Mouse (Mus musculus) erythroblast, adult 5-6 weeks (primary cell): ENCODE data around the gene Diexf. TPM values are rescaled to one million over a fixed set of nuclear protein-coding genes. Genes with fewer than 3 reads are reported as not detected.

Experiments
- ATAC-seq: replicated peaks from 2 replicates; pipeline ENCODE4 v1.8.0; 2016; ENCODE audit warnings: moderate number of reproducible peaks, mild to moderate bottlenecking, moderate TSS enrichment, inconsistent platforms; ENCODE audit not compliant: poor library complexity, low FRiP score, severe bottlenecking
- total RNA-seq, 2 experiments: library from RNA; stranded (forward) in 1 of 2; stranded (reverse) in 1 of 2; fragments of 150-400 nt in 1 of 2; fragments of 200-764, 138-1000 nt in 1 of 2; gene quantifications; 2 replicates each; pipeline versions ENCODE4 v1.2.3 to v1.2.4; 2015 to 2017; ENCODE audit warnings: low replicate concordance in 2 of 2

Gene Diexf
- total RNA-seq (2015; ENCODE audit: low replicate concordance) (1.9 and 12.7 TPM in 2 replicates), total RNA-seq (2017; ENCODE audit: low replicate concordance) (2.7 and 2.8 TPM in 2 replicates)

DNA sequence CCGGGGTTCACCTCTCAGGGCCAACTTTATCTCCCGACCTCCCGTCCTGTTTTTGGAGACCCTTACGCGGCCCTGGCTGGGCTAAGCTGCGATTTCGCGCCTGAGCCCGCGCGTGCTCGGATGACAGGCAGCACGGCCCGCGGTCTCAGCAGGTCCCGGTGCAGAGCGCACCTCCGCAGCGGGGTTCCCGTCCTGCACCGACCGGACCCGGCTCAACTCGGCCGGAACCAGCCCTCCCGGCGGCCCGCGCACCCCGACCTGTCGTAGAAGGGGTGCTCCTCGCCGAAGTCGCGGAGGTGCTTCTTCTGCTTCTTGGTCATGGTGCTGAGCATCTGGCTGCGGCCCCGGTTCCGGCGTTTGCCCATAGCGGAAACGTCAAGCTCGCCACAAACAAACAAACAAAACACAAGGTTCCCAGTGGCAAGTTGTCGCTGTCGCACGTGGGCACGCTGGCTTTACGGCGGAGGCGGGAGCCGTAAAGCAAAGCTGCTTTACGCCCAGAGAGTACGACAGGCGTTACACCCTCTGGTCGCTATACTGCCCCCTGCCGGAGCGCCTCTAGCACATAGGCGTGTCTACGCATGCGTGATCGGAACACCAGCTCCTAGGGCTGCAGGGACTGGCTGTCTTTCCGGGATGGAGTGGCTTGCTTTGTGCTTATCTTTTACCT is at the start of gene Diexf:
TSS of gene Diexf (minus strand) at position 487 of the 670 bp plus-strand sequence.
- peak; percentile 91 for ATAC-seq

- no peak for ATAC-seq
Measured at GRCm38 (mm10) chr1:193174143-193174733, 44.2 kb upstream of the Diexf start.

DNA sequence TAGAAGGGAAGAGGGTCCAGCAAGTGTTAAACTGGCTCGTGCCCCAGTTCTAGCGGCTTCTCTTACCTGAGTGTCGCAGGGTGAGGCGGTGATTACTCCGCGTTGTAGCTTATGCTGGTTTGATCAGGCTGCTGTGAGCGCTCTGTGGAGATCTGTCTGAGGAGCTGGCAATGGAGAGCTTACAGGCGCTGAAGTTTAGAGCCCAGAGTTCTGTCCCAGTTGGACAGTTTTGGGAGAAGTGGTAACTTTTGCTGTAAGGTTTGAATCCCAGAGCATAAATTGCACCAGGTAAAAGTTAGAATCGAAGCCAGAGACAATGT is 43.7 kb upstream of the Diexf start:
- ATAC-seq, result no peak; the same call in 1 of the 2 replicates

GRCm38 (mm10) chr1:193172991-193173809 is 43.1 kb upstream of the Diexf start:
- ATAC-seq, result peak; percentile 97

DNA sequence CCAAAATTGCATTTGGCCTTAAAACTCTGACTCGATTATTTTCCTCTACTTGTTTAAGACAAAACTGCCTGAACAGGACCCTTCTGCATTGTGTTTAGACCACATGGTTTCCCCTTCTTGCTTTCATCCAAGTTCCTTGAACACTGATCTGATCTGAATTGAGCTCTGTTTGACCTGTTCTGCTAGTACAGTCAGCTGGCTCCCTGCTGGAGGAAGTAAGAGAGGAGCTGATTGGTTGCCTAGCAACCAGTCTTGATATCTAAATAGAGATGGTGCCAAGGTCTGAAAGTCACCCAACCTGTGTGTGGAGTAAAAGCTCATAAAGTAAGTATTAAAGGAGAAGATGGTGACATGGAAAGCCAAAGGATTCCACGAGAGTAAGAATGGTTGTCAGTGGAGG is 39.8 kb upstream of the Diexf start:
- ATAC-seq, result no peak

DNA sequence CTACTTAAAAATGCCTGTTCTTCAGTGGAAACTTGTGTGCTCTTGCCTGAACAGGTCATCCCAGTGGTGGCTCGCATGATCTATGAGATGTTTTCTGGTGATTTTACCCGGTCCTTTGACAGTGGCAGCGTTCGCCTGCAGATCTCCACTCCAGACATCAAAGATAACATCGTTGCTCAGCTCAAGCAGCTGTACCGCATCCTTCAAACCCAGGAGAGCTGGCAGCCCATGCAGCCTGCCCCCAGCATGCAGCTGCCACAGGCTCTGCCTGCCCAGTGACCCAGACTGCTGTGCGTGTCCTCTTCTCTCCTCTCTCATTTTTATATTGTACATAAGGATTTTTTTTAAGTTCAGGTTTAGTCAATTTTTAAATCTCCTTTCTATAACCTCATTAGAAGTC is 39.2 kb upstream of the Diexf start:
- ATAC-seq, result no peak

- no peak for ATAC-seq
Measured at GRCm38 (mm10) chr1:193167746-193168145, 37.7 kb upstream of the Diexf start, which contains the start of gene A130010J15Rik. TSS of gene A130010J15Rik (plus strand) at chr1:193168046.

DNA sequence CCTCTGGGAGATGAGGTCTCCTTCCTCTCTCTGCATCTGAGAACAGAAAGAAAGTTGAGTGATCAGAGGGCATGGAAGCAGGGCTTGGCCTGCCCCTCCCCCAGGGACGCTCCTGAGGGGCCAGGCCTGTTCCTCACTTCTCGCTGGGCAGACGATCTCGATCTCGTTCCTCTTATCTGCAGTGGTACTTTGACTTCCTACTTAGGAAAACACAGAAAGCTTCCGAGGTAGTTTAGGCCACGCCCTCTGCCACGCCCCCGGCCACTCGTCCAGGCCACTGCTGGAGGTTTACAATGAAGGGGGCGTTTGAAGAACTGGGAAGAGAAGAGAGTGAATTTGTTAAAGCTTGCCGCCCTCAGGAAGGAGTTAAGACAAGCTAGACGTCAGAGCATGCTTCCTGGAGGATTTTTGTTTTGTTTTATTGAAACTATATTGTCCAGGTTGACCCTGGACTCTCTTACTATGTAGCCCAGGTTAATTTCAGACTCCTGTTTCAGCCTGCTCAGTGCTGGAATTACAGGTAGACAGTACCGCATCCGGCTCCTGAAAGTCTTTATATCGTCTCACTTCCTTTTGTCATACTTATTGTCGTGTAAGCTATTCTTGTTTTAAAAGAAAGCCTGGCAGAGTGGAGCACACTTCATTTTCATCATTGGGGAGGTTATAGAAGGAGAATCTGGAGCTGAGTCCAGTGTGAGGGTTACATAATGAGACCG is 30.4 kb upstream of the Diexf start:
- ATAC-seq, result peak; percentile 36; the same call in 1 of the 2 replicates

- ATAC-seq, result no peak
Measured at GRCm38 (mm10) chr1:193159613-193160012, 29.5 kb upstream of the Diexf start.

DNA sequence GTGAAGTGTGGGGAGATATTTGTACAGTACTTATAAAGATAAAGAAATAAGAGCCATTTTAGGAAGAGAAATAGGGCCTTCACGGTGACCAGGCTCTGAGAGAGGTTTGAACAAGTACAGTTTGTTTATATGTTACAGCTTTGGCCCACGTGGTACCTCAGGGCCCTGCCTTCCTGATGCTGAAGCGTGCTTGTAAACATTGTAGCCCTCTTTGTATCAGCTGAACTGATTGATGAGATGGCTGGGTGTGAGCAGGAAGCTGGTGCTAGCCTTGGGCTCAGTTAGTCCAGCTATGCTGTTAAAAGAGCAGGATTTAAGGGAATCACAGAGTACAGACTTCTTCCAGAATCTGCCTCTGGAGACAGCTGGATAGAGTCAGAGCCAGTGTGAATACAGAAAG is 29.1 kb upstream of the Diexf start:
- no peak for ATAC-seq

DNA sequence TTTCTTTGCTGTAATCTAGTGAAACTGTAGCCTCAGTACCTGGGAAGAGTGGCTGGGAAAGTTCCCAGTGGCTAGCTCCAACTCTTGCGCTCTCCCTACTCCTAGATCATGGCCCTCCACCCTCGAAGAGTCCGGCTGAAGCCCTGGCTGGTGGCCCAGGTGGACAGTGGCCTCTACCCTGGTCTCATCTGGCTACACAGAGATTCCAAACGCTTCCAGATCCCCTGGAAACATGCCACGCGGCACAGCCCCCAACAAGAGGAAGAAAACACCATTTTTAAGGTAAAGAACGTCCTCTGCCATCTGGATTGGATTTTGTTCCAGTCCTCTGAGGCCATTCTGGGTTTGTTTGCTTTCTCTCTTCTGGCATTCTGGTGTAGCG is 27.0 kb upstream of the Diexf start:
- no peak for ATAC-seq

- ATAC-seq, result no peak
Measured at GRCm38 (mm10) chr1:193156316-193157110, 26.4 kb upstream of the Diexf start.

GRCm38 (mm10) chr1:193153561-193153960 is 23.5 kb upstream of the Diexf start:
- ATAC-seq, result no peak

GRCm38 (mm10) chr1:193152872-193153271 is 22.8 kb upstream of the Diexf start, which contains the start of gene Irf6:
TSS of gene Irf6 (plus strand) at chr1:193153111.
- ATAC-seq, result 0 out of 2 replicates have a peak, but pooled peaks have one; percentile 49

GRCm38 (mm10) chr1:193151134-193151533 is 21.1 kb upstream of the Diexf start:
- no peak for ATAC-seq

DNA sequence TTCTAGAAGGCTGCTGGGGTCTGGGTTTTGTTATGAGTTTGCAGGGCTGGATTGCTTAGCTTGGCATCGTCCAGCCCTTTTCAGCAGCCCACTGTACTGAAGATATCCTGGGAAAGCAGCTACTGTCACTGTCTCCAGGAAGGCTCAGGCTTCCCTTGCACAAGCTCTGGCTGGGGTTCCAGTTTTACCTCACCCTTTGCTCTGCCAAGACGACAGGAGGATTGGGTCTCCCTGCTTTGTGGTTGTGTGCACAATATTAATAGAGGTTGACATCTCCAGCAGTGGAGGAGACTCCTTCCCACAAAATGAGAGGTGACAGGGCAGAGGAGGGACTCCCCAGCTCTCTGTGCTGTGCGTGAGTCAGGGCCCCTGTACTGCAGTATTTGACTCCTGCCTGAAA is 19.2 kb upstream of the Diexf start:
- ATAC-seq, result no peak

DNA sequence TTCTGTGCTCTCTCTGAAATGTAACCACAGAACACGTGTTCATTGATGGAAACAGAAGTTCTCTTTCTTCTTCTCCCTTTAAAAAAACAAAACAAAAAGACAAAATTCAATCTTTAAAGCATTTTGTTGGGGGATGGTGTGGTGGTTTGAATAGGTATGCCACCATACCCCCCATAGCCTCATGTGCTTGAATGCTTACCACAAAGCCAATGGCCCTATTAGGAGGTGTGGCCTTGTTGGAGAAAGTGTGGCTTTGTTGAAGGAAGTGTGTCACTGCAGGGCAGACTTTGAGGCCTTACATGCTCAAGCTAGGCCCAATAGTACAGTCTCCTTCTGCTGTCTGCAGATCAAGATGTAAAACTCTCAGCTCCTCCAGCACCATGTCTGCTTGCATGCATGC is 16.3 kb upstream of the Diexf start:
- no peak for ATAC-seq

GRCm38 (mm10) chr1:193145101-193145500 is 15.0 kb upstream of the Diexf start:
- ATAC-seq, result no peak

GRCm38 (mm10) chr1:193144516-193144915 is 14.4 kb upstream of the Diexf start:
- ATAC-seq, result no peak
